Mouse (Mus musculus): ENCODE results near the gene Evx1.
"Not testable (repeated sequence)": the region's sequence is repeated elsewhere in the genome, so short reads cannot be mapped to it uniquely, and the experiment has no call there.

The Evx1 gene

GRCm38 (mm10) chr6:52323292-52323691 is 10.0 kb downstream of the Evx1 start:
- DNase-seq (ENCODE audit: low read depth, low spot score), result no peak
- H3K27me3 ChIP-seq (ENCODE audit: control insufficient read depth, insufficient read depth, low read length, poor library complexity, severe bottlenecking), result peaks cover 4% of the 10 kb centered on the region
- no peaks in the 10 kb centered on the region for H3K36me3 ChIP-seq (ENCODE audit: control insufficient read depth, insufficient read depth, low read length, poor library complexity, severe bottlenecking)

- H3K36me3 ChIP-seq (ENCODE audit: control insufficient read depth, insufficient read depth, low read length, poor library complexity, severe bottlenecking), result no peaks in the 10 kb centered on the region
- no peak for DNase-seq (ENCODE audit: low read depth, low spot score)
- peaks cover 4% of the 10 kb centered on the region for H3K27me3 ChIP-seq (ENCODE audit: control insufficient read depth, insufficient read depth, low read length, poor library complexity, severe bottlenecking)
Measured at GRCm38 (mm10) chr6:52324061-52324460, 10.8 kb downstream of the Evx1 start.

GRCm38 (mm10) chr6:52346816-52347215 is 33.5 kb downstream of the Evx1 start:
- not testable (repeated sequence) for H3K36me3 ChIP-seq (ENCODE audit: control insufficient read depth, insufficient read depth, low read length, poor library complexity, severe bottlenecking); DNase-seq (ENCODE audit: low read depth, low spot score); H3K27me3 ChIP-seq (ENCODE audit: control insufficient read depth, insufficient read depth, low read length, poor library complexity, severe bottlenecking)

GRCm38 (mm10) chr6:52366021-52366420 is 52.7 kb downstream of the Evx1 start:
- Histone ChIP-seq H3K36me3 (ENCODE audit: control insufficient read depth, insufficient read depth, low read length, poor library complexity, severe bottlenecking) (no peaks in the 10 kb centered on the region), H3K27me3 (ENCODE audit: control insufficient read depth, insufficient read depth, low read length, poor library complexity, severe bottlenecking) (no peaks in the 10 kb centered on the region)
- DNase-seq (ENCODE audit: low read depth, low spot score), result no peak

GRCm38 (mm10) chr6:52366533-52366932 is 53.2 kb downstream of the Evx1 start:
- DNase-seq (ENCODE audit: low read depth, low spot score), result no peak
- Histone ChIP-seq H3K36me3 (ENCODE audit: control insufficient read depth, insufficient read depth, low read length, poor library complexity, severe bottlenecking) (no peaks in the 10 kb centered on the region), H3K27me3 (ENCODE audit: control insufficient read depth, insufficient read depth, low read length, poor library complexity, severe bottlenecking) (no peaks in the 10 kb centered on the region)

GRCm38 (mm10) chr6:52367067-52367466 is 53.8 kb downstream of the Evx1 start:
- no peak for DNase-seq (ENCODE audit: low read depth, low spot score)
- Histone ChIP-seq H3K36me3 (ENCODE audit: control insufficient read depth, insufficient read depth, low read length, poor library complexity, severe bottlenecking) (no peaks in the 10 kb centered on the region), H3K27me3 (ENCODE audit: control insufficient read depth, insufficient read depth, low read length, poor library complexity, severe bottlenecking) (no peaks in the 10 kb centered on the region)
